Mouse (Mus musculus) hindbrain, embryonic 14.5 days (tissue): ENCODE data around the gene Olfr472. TPM values are rescaled to one million over a fixed set of nuclear protein-coding genes. Genes with fewer than 3 reads are reported as not detected.
"Not testable (repeated sequence)": the region's sequence is repeated elsewhere in the genome, so short reads cannot be mapped to it uniquely, and the experiment has no call there.

Experiments
- ATAC-seq: fragments of 200-750 bp; cut with Nextera tagmentation; 2 replicates; pipeline ENCODE4 v1.8.0; 2017; ENCODE audit warnings: moderate number of reproducible peaks, mild to moderate bottlenecking, moderate TSS enrichment, moderate library complexity; ENCODE audit not compliant: low FRiP score
- DNase-seq: peaks from one replicate; pipeline ENCODE4 v3.0.0-alpha.2; 2015; ENCODE audit warnings: low spot score
- H3K27ac ChIP-seq: fragments of 300-500 bp; sonication (generic); 2 replicates; pipeline ENCODE4 v1.5.1; 2014; ENCODE audit warnings: mild to moderate bottlenecking, moderate library complexity
- H3K27me3 ChIP-seq: fragments of 300-500 bp; sonication (generic); 2 replicates; pipeline ENCODE4 v1.6.1; 2014; ENCODE audit warnings: mild to moderate bottlenecking, low read length, mixed read lengths; ENCODE audit not compliant: control insufficient read depth, insufficient read depth
- H3K36me3 ChIP-seq: fragments of 300-500 bp; sonication (generic); replicated peaks from 2 replicates; pipeline ENCODE4 v1.6.1; 2014; ENCODE audit not compliant: control insufficient read depth, insufficient read depth
- H3K4me1 ChIP-seq: fragments of 300-500 bp; sonication (generic); replicated peaks from 2 replicates; pipeline ENCODE4 v1.6.1; 2014; ENCODE audit warnings: antibody characterized with exemption, low read length, mixed read lengths; ENCODE audit not compliant: control insufficient read depth, insufficient read depth
- H3K4me2 ChIP-seq: fragments of 300-500 bp; sonication (generic); replicated peaks from 2 replicates; pipeline ENCODE4 v1.6.1; 2014; ENCODE audit warnings: mild to moderate bottlenecking, moderate library complexity
- H3K4me3 ChIP-seq: fragments of 300-500 bp; sonication (generic); replicated peaks from 2 replicates; pipeline ENCODE4 v1.5.1; 2014; ENCODE audit warnings: mild to moderate bottlenecking, low read length
- H3K9ac ChIP-seq: fragments of 300-500 bp; sonication (generic); 2 replicates; pipeline ENCODE4 v1.6.1; 2014
- H3K9me3 ChIP-seq: fragments of 300-500 bp; sonication (generic); 2 replicates; pipeline ENCODE4 v1.6.1; 2016; ENCODE audit warnings: low read length; ENCODE audit not compliant: control insufficient read depth
- WGBS: fragments of 180-500 bp; shearing (Covaris S2); extraction: QIAGEN DNeasy Blood & Tissue Kit; methylation state at CpG from one replicate; pipeline ENCODE4 v1.1.7; 2014; 5-methylcytosine and 5-hydroxymethylcytosine counted together
- polyA plus RNA-seq: library from polyadenylated mRNA; unstranded; fragments of >200 nt; fragmentation: Nextera tagmentation; extraction: Ambion mirVana; gene quantifications from 2 replicates; pipeline ENCODE4 v1.2.1, GENCODE M21; 2014

Olfr472 gene
- polyA plus RNA-seq, result not detected in 2 replicates

GRCm38 (mm10) chr7:107897602-107898001 is at the start of gene Olfr472:
Olfr472 (plus strand) TSS chr7:107897902.
- no peak within 1 kb of the TSS for H3K4me3 ChIP-seq
- no peaks in the 10 kb centered on the region for H3K27me3 ChIP-seq
- no peaks in the 10 kb centered on the region for H3K9me3 ChIP-seq
- H3K4me1 ChIP-seq, result no peaks in the 10 kb centered on the region
- H3K9ac ChIP-seq, result no peak within 1 kb of the TSS
- H3K4me2 ChIP-seq, result no peak within 1 kb of the TSS
- H3K36me3 ChIP-seq, result no peaks in the 10 kb centered on the region
- H3K27ac ChIP-seq, result no peak within 1 kb of the TSS
- DNase-seq (no peak), ATAC-seq (no peak)

DNA sequence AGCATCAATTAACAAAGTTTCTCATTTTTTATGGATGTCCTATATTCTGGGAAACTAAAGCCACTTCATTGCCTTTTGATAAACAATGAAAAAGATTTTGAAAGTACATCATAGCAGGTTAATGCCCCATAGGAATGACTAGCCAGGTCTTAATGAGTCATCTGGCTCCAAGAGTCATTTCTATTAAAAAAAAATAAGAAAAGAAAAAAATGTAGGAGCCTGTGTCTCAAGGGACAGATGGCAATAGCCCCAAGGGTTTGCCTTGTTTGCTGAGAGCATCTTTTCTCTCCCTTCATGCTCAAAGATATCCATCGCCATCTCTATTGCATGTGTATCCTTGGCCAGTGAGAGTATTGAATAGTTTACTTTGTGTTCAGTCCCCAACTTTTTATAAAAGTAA is 32.4 kb downstream of the Olfr472 start, which contains the start of gene Olfr473:
Olfr473 (plus strand) TSS at position 301 of the 400 bp plus-strand sequence.
- Histone ChIP-seq H3K9me3 (no peaks in the 10 kb centered on the region), H3K4me2 (no peak within 1 kb of the TSS), H3K4me3 (no peak within 1 kb of the TSS), H3K9ac (no peak within 1 kb of the TSS), H3K27ac (no peak within 1 kb of the TSS), H3K36me3 (no peaks in the 10 kb centered on the region), H3K27me3 (no peaks in the 10 kb centered on the region), H3K4me1 (no peaks in the 10 kb centered on the region)
- DNase-seq (no peak), ATAC-seq (no peak)
- 97% methylated on average over 1 of the region's 1 CpGs for WGBS

- not testable (repeated sequence) for DNase-seq, H3K9me3 ChIP-seq, H3K9ac ChIP-seq, H3K27me3 ChIP-seq, ATAC-seq, H3K4me2 ChIP-seq, H3K27ac ChIP-seq, H3K4me1 ChIP-seq, H3K4me3 ChIP-seq, H3K36me3 ChIP-seq
- WGBS, result 99% methylated on average over 12 of the region's 12 CpGs
Observed at GRCm38 (mm10) chr7:107952539-107952938, 54.8 kb downstream of the Olfr472 start.

DNA sequence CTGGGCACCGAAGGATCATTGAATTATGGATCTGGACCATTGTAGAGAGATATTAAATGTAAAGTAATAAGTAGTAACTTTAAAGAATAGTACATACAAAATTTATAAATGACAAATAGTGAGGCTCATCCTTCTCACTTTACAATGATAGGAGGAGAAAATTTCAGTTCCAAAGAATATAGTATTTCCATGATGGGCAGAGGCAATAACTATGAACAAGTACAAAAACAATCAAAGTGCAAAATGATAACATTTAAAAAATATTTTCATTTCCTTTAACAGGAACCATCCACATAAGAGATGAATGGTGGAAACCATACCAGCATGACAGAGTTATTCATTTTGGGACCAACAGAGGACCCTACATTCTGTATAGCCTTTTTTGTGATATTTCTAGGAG is 56.6 kb downstream of the Olfr472 start, which contains the start of gene Olfr474:
Olfr474 (plus strand) TSS at position 301 of the 400 bp plus-strand sequence.
- no peaks in the 10 kb centered on the region for H3K4me1 ChIP-seq

More for the DNA sequence above, 56.6 kb downstream of the Olfr472 start, which contains the start of gene Olfr474:
- Histone ChIP-seq H3K4me3 (no peak within 1 kb of the TSS), H3K9ac (no peak within 1 kb of the TSS), H3K4me2 (no peak within 1 kb of the TSS), H3K36me3 (no peaks in the 10 kb centered on the region), H3K27me3 (no peaks in the 10 kb centered on the region), H3K27ac (no peak within 1 kb of the TSS), H3K9me3 (no peaks in the 10 kb centered on the region)
- no peak for DNase-seq
- ATAC-seq, result no peak
- WGBS, result 94% methylated on average over 1 of the region's 1 CpGs

Other genes starting within 250 kb of the Olfr472 start
- gene Cyb5r2, start 139.9 kb upstream of the Olfr472 start, polyA plus RNA-seq, result 0.11 and 0.12 TPM in 2 replicates
- gene Ovch2, start 96.7 kb upstream of the Olfr472 start, polyA plus RNA-seq, result not detected in 2 replicates
- gene Olfr467, start 85.6 kb upstream of the Olfr472 start, polyA plus RNA-seq, result not detected in 2 replicates
- gene Olfr469, start 72.4 kb upstream of the Olfr472 start, polyA plus RNA-seq, result not detected in 2 replicates
- not detected in 2 replicates for gene Olfr470, start 50.4 kb upstream of the Olfr472 start, polyA plus RNA-seq
- not detected in 2 replicates for gene Olfr473, start 32.5 kb downstream of the Olfr472 start, polyA plus RNA-seq
- gene Olfr474, start 56.7 kb downstream of the Olfr472 start, polyA plus RNA-seq, result not detected in 2 replicates
- not detected in 2 replicates for gene Olfr476, start 66.9 kb downstream of the Olfr472 start, polyA plus RNA-seq
- not detected in 2 replicates for gene Olfr477, start 88.8 kb downstream of the Olfr472 start, polyA plus RNA-seq
- gene Olfr478, start 136.1 kb downstream of the Olfr472 start, polyA plus RNA-seq, result not detected in 2 replicates
- gene Olfr479, start 152.8 kb downstream of the Olfr472 start, polyA plus RNA-seq, result not detected in 2 replicates
- gene Olfr480, start 169.4 kb downstream of the Olfr472 start, polyA plus RNA-seq, result not detected in 2 replicates
- not detected in 2 replicates for gene Olfr481, start 182.0 kb downstream of the Olfr472 start, polyA plus RNA-seq
- 0.13 TPM in 1 of 2 replicates, not detected in the other for gene Olfr482, start 199.7 kb downstream of the Olfr472 start, polyA plus RNA-seq
- gene Olfr483, start 202.9 kb downstream of the Olfr472 start, polyA plus RNA-seq, result not detected in 2 replicates
- not detected in 2 replicates for gene Olfr484, start 229.5 kb downstream of the Olfr472 start, polyA plus RNA-seq